Mouse (Mus musculus) testis, adult 2 months (tissue): ENCODE data around the gene Slc16a10.

Source experiments
- CTCF ChIP-seq: fragments of 200-500 bp; IDR thresholded peaks from 2 replicates; pipeline ENCODE4 v1.5.1; 2012; ENCODE audit warnings: low read depth, mild to moderate bottlenecking, inconsistent platforms, low read length, moderate library complexity; ENCODE audit not compliant: control insufficient read depth, insufficient read depth, insufficient replicate concordance
- POLR2A ChIP-seq: fragments of 200-500 bp; IDR thresholded peaks from 2 replicates; pipeline ENCODE4 v1.6.1; 2012; ENCODE audit warnings: low read depth, mild to moderate bottlenecking, inconsistent platforms, low read length, moderate library complexity; ENCODE audit not compliant: control insufficient read depth

DNA sequence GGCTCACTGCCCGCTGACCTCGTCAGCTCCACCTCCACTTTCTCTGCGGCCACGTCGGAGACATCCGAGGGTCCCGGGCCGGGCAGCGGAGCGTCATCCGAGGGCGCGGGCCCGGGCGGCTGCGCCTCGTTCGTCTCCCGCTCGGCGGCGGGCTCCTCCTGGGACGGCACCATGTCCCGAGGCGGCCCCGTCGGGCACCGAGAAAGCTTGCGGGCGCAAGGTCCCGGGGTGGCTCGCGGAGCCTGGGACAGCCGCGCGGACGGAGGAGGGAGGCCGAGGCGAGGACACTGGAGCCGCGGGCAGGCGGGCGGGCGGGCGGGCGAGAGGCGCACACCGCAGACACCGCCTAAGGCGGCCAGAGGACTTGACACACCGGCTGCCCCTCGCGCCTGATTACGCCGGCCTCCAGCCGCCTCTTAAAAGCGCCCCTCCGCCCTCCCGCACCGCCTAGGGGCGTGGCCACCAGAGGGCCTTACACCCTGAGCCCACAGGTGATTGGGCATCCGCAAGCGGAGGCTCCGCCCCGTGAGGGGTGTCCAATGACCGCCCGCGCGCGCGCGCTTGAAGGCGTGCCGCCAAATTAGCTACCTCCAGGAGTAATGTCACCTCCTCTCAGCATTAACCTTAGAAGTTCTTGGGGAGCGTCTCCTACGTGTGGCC, at the start of gene Slc16a10:
- TF ChIP-seq POLR2A (peak; percentile 77), CTCF (no peak)
